25 mouse cellular contexts compared by ENCODE assay signal in genomic region chr8:83672936-83673335, GRCm38 (mm10). TPM values are rescaled to one million over a fixed set of nuclear protein-coding genes. Genes with fewer than 3 reads are reported as not detected.
DNase-seq lines count a peak whose midpoint lies in the region; ATAC-seq and TF ChIP-seq lines count a peak whose summit lies in the region.
"Had no signal": no experiment of that assay in that cellular context is flagged by ENCODE, and none has a peak within 500 bp of the region (broad histone marks: within the 10 kb centered on the region; RNA-seq: fewer than 3 reads in every experiment).

No protein-coding gene starts in this region.

- H3K27me3 ChIP-seq in heart, postnatal 0 days (ENCODE audit: control insufficient read depth, insufficient read depth, low read length), result no peaks in the 10 kb centered on the region
- peaks cover 4% of the 10 kb centered on the region; the same call in 1 of the 2 replicates for H3K27me3 ChIP-seq in liver, embryonic 13.5 days
- H3K27me3 ChIP-seq in liver, embryonic 12.5 days (replicated peaks), result peaks cover 13% of the 10 kb centered on the region
- peaks cover 4% of the 10 kb centered on the region for H3K27me3 ChIP-seq in limb, embryonic 10.5 days (ENCODE audit: low read depth, poor library complexity, severe bottlenecking)
- H3K27me3 ChIP-seq: forebrain, embryonic 13.5 days; hindbrain, embryonic 15.5 days; Patski had no signal

- WGBS in heart, postnatal 0 days, result 62% methylated on average over 5 of the region's 5 CpGs
- WGBS in liver, embryonic 13.5 days (ENCODE audit: insufficient replicate concordance), result 62% methylated on average over 5 of the region's 5 CpGs
- WGBS in liver, embryonic 12.5 days (ENCODE audit: insufficient replicate concordance), result 55% methylated on average over 5 of the region's 5 CpGs
- 69% methylated on average over 5 of the region's 5 CpGs for WGBS in limb, embryonic 10.5 days

- peak; percentile 36; the same call in 1 of the 2 replicates for ATAC-seq in heart, postnatal 0 days (ENCODE audit: insufficient read depth, low read depth)
- ATAC-seq in liver, embryonic 13.5 days (ENCODE audit: low read depth), result peak; percentile 8; the same call in 1 of the 2 replicates
- ATAC-seq in liver, embryonic 12.5 days, result no peak
- ATAC-seq: forebrain, embryonic 13.5 days; forebrain, embryonic 16.5 days; intestine, embryonic 16.5 days; Patski had no signal

- H3K4me2 ChIP-seq in heart, postnatal 0 days (ENCODE audit: low read depth, low read length), result no peak overlapping the region
- no peak overlapping the region for H3K4me2 ChIP-seq in liver, embryonic 13.5 days
- H3K4me2 ChIP-seq in liver, embryonic 12.5 days, result no peak overlapping the region
- H3K4me2 ChIP-seq: forebrain, embryonic 13.5 days; heart, embryonic 12.5 days; hindbrain, embryonic 12.5 days; hindbrain, embryonic 15.5 days had no signal

- H3K9ac ChIP-seq in heart, postnatal 0 days (replicated peaks; ENCODE audit: low read depth, low read length), result no peak overlapping the region
- H3K9ac ChIP-seq in liver, embryonic 13.5 days, result no peak overlapping the region
- no peak overlapping the region for H3K9ac ChIP-seq in liver, embryonic 12.5 days
- H3K9ac ChIP-seq: forebrain, embryonic 13.5 days; heart, embryonic 12.5 days; hindbrain, embryonic 12.5 days; hindbrain, embryonic 15.5 days had no signal

- H3K4me1 ChIP-seq in heart, postnatal 0 days (ENCODE audit: control insufficient read depth, insufficient read depth), result peaks cover 6% of the 10 kb centered on the region; the same call in 1 of the 2 replicates
- peaks cover 12% of the 10 kb centered on the region for H3K4me1 ChIP-seq in liver, embryonic 13.5 days (replicated peaks)
- H3K4me1 ChIP-seq in liver, embryonic 12.5 days, result peaks cover 14% of the 10 kb centered on the region
- H3K4me1 ChIP-seq in limb, embryonic 10.5 days, result peaks cover 23% of the 10 kb centered on the region

- TF ChIP-seq EP300 in heart, postnatal 0 days (IDR thresholded peaks at IDR 0.05; ENCODE audit: low read depth), result no peak

- no peak for TF ChIP-seq CTCF in heart, postnatal 0 days (IDR thresholded peaks at IDR 0.05; ENCODE audit: low read depth)

- H3K36me3 ChIP-seq in heart, postnatal 0 days (replicated peaks; ENCODE audit: control insufficient read depth, insufficient read depth, low read length), result peaks cover 72% of the 10 kb centered on the region
- peaks cover 46% of the 10 kb centered on the region for H3K36me3 ChIP-seq in liver, embryonic 13.5 days
- H3K36me3 ChIP-seq in liver, embryonic 12.5 days, result peaks cover 88% of the 10 kb centered on the region
- H3K36me3 ChIP-seq in limb, embryonic 10.5 days, result peaks cover 94% of the 10 kb centered on the region

- no peak overlapping the region for H3K27ac ChIP-seq in heart, postnatal 0 days (ENCODE audit: low read depth)
- no peak overlapping the region for H3K27ac ChIP-seq in liver, embryonic 13.5 days
- no peak overlapping the region for H3K27ac ChIP-seq in liver, embryonic 12.5 days
- H3K27ac ChIP-seq in limb, embryonic 10.5 days, result 0 out of 2 replicates have a peak overlapping the region, but pooled peaks have one; percentile 6
- H3K27ac ChIP-seq: forebrain, embryonic 10.5 days; forebrain, embryonic 13.5 days; hindbrain, embryonic 12.5 days; hindbrain, embryonic 15.5 days had no signal

- no peak overlapping the region for H3K4me3 ChIP-seq in heart, postnatal 0 days (ENCODE audit: low read depth, low read length)
- H3K4me3 ChIP-seq in liver, embryonic 13.5 days (replicated peaks), result no peak overlapping the region
- H3K4me3 ChIP-seq in liver, embryonic 12.5 days, result no peak overlapping the region
- no peak overlapping the region for H3K4me3 ChIP-seq in limb, embryonic 10.5 days
- H3K4me3 ChIP-seq: forebrain, embryonic 10.5 days; forebrain, embryonic 13.5 days; heart, embryonic 12.5 days; hindbrain, embryonic 12.5 days; hindbrain, embryonic 15.5 days had no signal

- no peaks in the 10 kb centered on the region for H3K9me3 ChIP-seq in heart, postnatal 0 days (replicated peaks; ENCODE audit: control insufficient read depth, low read length)
- no peaks in the 10 kb centered on the region for H3K9me3 ChIP-seq in liver, embryonic 13.5 days (replicated peaks)
- no peaks in the 10 kb centered on the region for H3K9me3 ChIP-seq in liver, embryonic 12.5 days (replicated peaks)
- H3K9me3 ChIP-seq in limb, embryonic 10.5 days (replicated peaks), result no peaks in the 10 kb centered on the region
- H3K9me3 ChIP-seq: forebrain, embryonic 10.5 days; forebrain, embryonic 13.5 days; heart, embryonic 12.5 days; hindbrain, embryonic 12.5 days; hindbrain, embryonic 15.5 days had no signal

- no peak for DNase-seq in heart, postnatal 0 days (ENCODE audit: low spot score)
- no peak for DNase-seq in heart, adult 18-20 months
- DNase-seq in liver, embryonic 13.5 days, result no peak
- DNase-seq in 416B (ENCODE audit: low read depth), result peak; percentile 54
- DNase-seq in limb, embryonic 10.5 days (ENCODE audit: low spot score), result no peak
- DNase-seq in cerebellum, adult 18-20 months, result no peak
- DNase-seq in urinary bladder, adult 2 months (ENCODE audit: low spot score), result no peak
- DNase-seq: adrenal gland, postnatal 10 days; adrenal gland, postnatal 36 days; cerebellum, adult 11 months; cerebellum, adult 8-10 months; cerebellum, postnatal 10 days; cerebellum, postnatal 36 days; embryo, embryonic 11 days; gastrocnemius, postnatal 10 days; gastrocnemius, postnatal 36 days had no signal

RNA-seq across cellular contexts. Expression of gene Ptger1, which starts 6.5 kb away (rescaled TPM):
- total RNA-seq in heart, postnatal 0 days (2014; rRNA removed; ENCODE audit: low replicate concordance), result 0.15 TPM in 1 of 2 replicates, not detected in the other
- 0.20 and 0.32 TPM in 2 replicates for polyA plus RNA-seq in heart, postnatal 0 days (2015; fragmentation: Nextera tagmentation; extraction: Ambion mirVana)
- total RNA-seq in heart, adult 18-20 months (2021), result under 1 TPM; 0.07 to 0.41 TPM
- polyA plus RNA-seq in liver, embryonic 13.5 days (2015; fragmentation: Nextera tagmentation; extraction: Ambion mirVana), result 0.06 and 0.32 TPM in 2 replicates
- 0.25 and 0.41 TPM in 2 replicates for polyA plus RNA-seq in liver, embryonic 12.5 days (2016; fragmentation: Nextera tagmentation; extraction: Ambion mirVana)
- polyA plus RNA-seq in limb, embryonic 10.5 days (2016; fragmentation: Nextera tagmentation; extraction: Ambion mirVana), result 0.64 TPM in 2 replicates
- polyA plus RNA-seq in urinary bladder, adult 2 months (2012; rRNA removed), result 4.9 and 5.5 TPM in 2 replicates

RNA-seq across cellular contexts. Expression of gene Gipc1, which starts 20.5 kb away (rescaled TPM):
- total RNA-seq in heart, postnatal 0 days (2014; rRNA removed; ENCODE audit: low replicate concordance), result 82.2 and 82.6 TPM in 2 replicates
- polyA plus RNA-seq in heart, postnatal 0 days (2015; fragmentation: Nextera tagmentation; extraction: Ambion mirVana), result 101 and 102 TPM in 2 replicates
- 10 to 100 TPM; 23.1 to 27.3 TPM for total RNA-seq in heart, adult 18-20 months (2021)
- polyA plus RNA-seq in liver, embryonic 13.5 days (2015; fragmentation: Nextera tagmentation; extraction: Ambion mirVana), result 61.3 and 64.3 TPM in 2 replicates
- 80.0 and 80.4 TPM in 2 replicates for polyA plus RNA-seq in liver, embryonic 12.5 days (2016; fragmentation: Nextera tagmentation; extraction: Ambion mirVana)
- 185 and 206 TPM in 2 replicates for polyA plus RNA-seq in limb, embryonic 10.5 days (2016; fragmentation: Nextera tagmentation; extraction: Ambion mirVana)
- 86.2 and 102 TPM in 2 replicates for polyA plus RNA-seq in urinary bladder, adult 2 months (2012; rRNA removed)

RNA-seq across cellular contexts. Expression of gene Pkn1, which starts 26.0 kb away (rescaled TPM):
- total RNA-seq in heart, postnatal 0 days (2014; rRNA removed; ENCODE audit: low replicate concordance), result 44.2 and 57.4 TPM in 2 replicates
- 13.0 and 14.2 TPM in 2 replicates for polyA plus RNA-seq in heart, postnatal 0 days (2015; fragmentation: Nextera tagmentation; extraction: Ambion mirVana)
- total RNA-seq in heart, adult 18-20 months (2021), result 10 to 100 TPM; 51.1 to 52.7 TPM
- polyA plus RNA-seq in liver, embryonic 13.5 days (2015; fragmentation: Nextera tagmentation; extraction: Ambion mirVana), result 11.5 and 11.8 TPM in 2 replicates
- polyA plus RNA-seq in liver, embryonic 12.5 days (2016; fragmentation: Nextera tagmentation; extraction: Ambion mirVana), result 17.5 and 19.5 TPM in 2 replicates
- polyA plus RNA-seq in limb, embryonic 10.5 days (2016; fragmentation: Nextera tagmentation; extraction: Ambion mirVana), result 38.6 and 41.4 TPM in 2 replicates
- 39.0 and 43.3 TPM in 2 replicates for polyA plus RNA-seq in urinary bladder, adult 2 months (2012; rRNA removed)

RNA-seq across cellular contexts. Expression of gene Ddx39, which starts 42.0 kb away (rescaled TPM):
- total RNA-seq in heart, postnatal 0 days (2014; rRNA removed; ENCODE audit: low replicate concordance), result 92.5 and 95.7 TPM in 2 replicates
- 75.5 and 79.3 TPM in 2 replicates for polyA plus RNA-seq in heart, postnatal 0 days (2015; fragmentation: Nextera tagmentation; extraction: Ambion mirVana)
- 10 to 100 TPM; 15.2 to 15.9 TPM for total RNA-seq in heart, adult 18-20 months (2021)
- 291 and 294 TPM in 2 replicates for polyA plus RNA-seq in liver, embryonic 13.5 days (2015; fragmentation: Nextera tagmentation; extraction: Ambion mirVana)
- polyA plus RNA-seq in liver, embryonic 12.5 days (2016; fragmentation: Nextera tagmentation; extraction: Ambion mirVana), result 270 and 299 TPM in 2 replicates
- 295 and 349 TPM in 2 replicates for polyA plus RNA-seq in limb, embryonic 10.5 days (2016; fragmentation: Nextera tagmentation; extraction: Ambion mirVana)
- 24.8 and 36.4 TPM in 2 replicates for polyA plus RNA-seq in urinary bladder, adult 2 months (2012; rRNA removed)
